Mouse (Mus musculus): Measurements from ENCODE around the gene 4930507D05Rik. TPM values are rescaled to one million over a fixed set of nuclear protein-coding genes. Genes with fewer than 3 reads are reported as not detected.
A peak's percentile ranks its signal among the peaks of the same experiment; 100 is the strongest.
"Not testable (repeated sequence)": the region's sequence is repeated elsewhere in the genome, so short reads cannot be mapped to it uniquely, and the experiment has no call there.

The 4930507D05Rik gene
- polyA plus RNA-seq, 1 experiment from 2014 or later, result 0.64 TPM

GRCm38 (mm10) chr10:62422255-62422654 lies 27.0 kb upstream of the 4930507D05Rik start, which contains the start of gene Hkdc1:
Hkdc1 (minus strand) TSS chr10:62422491.
- Histone ChIP-seq H3K9me3 (no peaks in the 10 kb centered on the region), H3K4me1 (peaks cover 24% of the 10 kb centered on the region), H3K27me3 (ENCODE audit: poor library complexity, severe bottlenecking) (0 out of 2 replicates have a peak, but pooled peaks cover 3% of the 10 kb centered on the region), H3K27ac (no peak within 1 kb of the TSS), H3K4me3 (no peak within 1 kb of the TSS), H3K36me3 (replicated peaks) (no peaks in the 10 kb centered on the region)
- no peak for DNase-seq (ENCODE audit: extremely low spot score, low spot score)
- 49% methylated on average over 15 of the region's 15 CpGs for WGBS

- H3K27ac ChIP-seq, result no peak overlapping the region; the same call in 1 of the 2 replicates
- peaks cover 11% of the 10 kb centered on the region for H3K4me1 ChIP-seq
- H3K4me3 ChIP-seq, result no peak overlapping the region
- WGBS, result 61% methylated on average over 9 of the region's 9 CpGs
- H3K27me3 ChIP-seq (ENCODE audit: poor library complexity, severe bottlenecking), result 0 out of 2 replicates have a peak, but pooled peaks cover 3% of the 10 kb centered on the region
- H3K36me3 ChIP-seq (replicated peaks), result peaks cover 28% of the 10 kb centered on the region
- H3K9me3 ChIP-seq, result no peaks in the 10 kb centered on the region
- no peak for DNase-seq (ENCODE audit: extremely low spot score, low spot score)
Measured at GRCm38 (mm10) chr10:62425081-62425871, 24.0 kb upstream of the 4930507D05Rik start.

GRCm38 (mm10) chr10:62430427-62430826 lies 18.9 kb upstream of the 4930507D05Rik start:
- Histone ChIP-seq H3K9me3 (no peaks in the 10 kb centered on the region), H3K4me1 (peaks cover 3% of the 10 kb centered on the region), H3K4me3 (no peak overlapping the region), H3K27me3 (ENCODE audit: poor library complexity, severe bottlenecking) (no peaks in the 10 kb centered on the region), H3K36me3 (replicated peaks) (peaks cover 80% of the 10 kb centered on the region), H3K27ac (no peak overlapping the region)
- WGBS, result 97% methylated on average over 5 of the region's 5 CpGs
- DNase-seq (ENCODE audit: extremely low spot score, low spot score), result no peak

- Histone ChIP-seq H3K27me3 (ENCODE audit: poor library complexity, severe bottlenecking) (no peaks in the 10 kb centered on the region), H3K4me1 (peaks cover 21% of the 10 kb centered on the region), H3K9me3 (no peaks in the 10 kb centered on the region), H3K27ac (peak overlapping the region; percentile 98), H3K4me3 (peak overlapping the region; percentile 97), H3K36me3 (replicated peaks) (peaks cover 32% of the 10 kb centered on the region)
- DNase-seq (ENCODE audit: extremely low spot score, low spot score), result no peak
- 38% methylated on average over 18 of the region's 18 CpGs for WGBS
Measured at GRCm38 (mm10) chr10:62450280-62450640, 971 bp downstream of the 4930507D05Rik start.

GRCm38 (mm10) chr10:62452001-62452400 lies 2.7 kb downstream of the 4930507D05Rik start:
- H3K9me3 ChIP-seq; H3K4me3 ChIP-seq; H3K27me3 ChIP-seq (ENCODE audit: poor library complexity, severe bottlenecking); DNase-seq (ENCODE audit: extremely low spot score, low spot score); H3K27ac ChIP-seq: not testable (repeated sequence)
- peaks cover 21% of the 10 kb centered on the region for H3K4me1 ChIP-seq
- peaks cover 32% of the 10 kb centered on the region for H3K36me3 ChIP-seq (replicated peaks)
- WGBS, result 73% methylated on average over 11 of the region's 11 CpGs

- peaks cover 88% of the 10 kb centered on the region for H3K36me3 ChIP-seq (replicated peaks)
- DNase-seq (ENCODE audit: extremely low spot score, low spot score), result no peak
- no peaks in the 10 kb centered on the region for H3K27me3 ChIP-seq (ENCODE audit: poor library complexity, severe bottlenecking)
- no peak overlapping the region for H3K4me3 ChIP-seq
- no peaks in the 10 kb centered on the region for H3K9me3 ChIP-seq
- H3K4me1 ChIP-seq, result no peaks in the 10 kb centered on the region
- H3K27ac ChIP-seq, result no peak overlapping the region
Measured at GRCm38 (mm10) chr10:62461321-62461720, 12.0 kb downstream of the 4930507D05Rik start.

GRCm38 (mm10) chr10:62469736-62470135 lies 20.4 kb downstream of the 4930507D05Rik start:
- peaks cover 31% of the 10 kb centered on the region for H3K36me3 ChIP-seq (replicated peaks)
- H3K9me3 ChIP-seq, result no peaks in the 10 kb centered on the region
- H3K4me3 ChIP-seq, result no peak overlapping the region
- no peaks in the 10 kb centered on the region for H3K27me3 ChIP-seq (ENCODE audit: poor library complexity, severe bottlenecking)
- WGBS, result 92% methylated on average over 4 of the region's 4 CpGs
- no peaks in the 10 kb centered on the region for H3K4me1 ChIP-seq
- H3K27ac ChIP-seq, result no peak overlapping the region
- no peak for DNase-seq (ENCODE audit: extremely low spot score, low spot score)

- Histone ChIP-seq H3K9me3 (no peaks in the 10 kb centered on the region), H3K4me3 (no peak overlapping the region), H3K4me1 (no peaks in the 10 kb centered on the region), H3K36me3 (replicated peaks) (peaks cover 33% of the 10 kb centered on the region), H3K27ac (no peak overlapping the region), H3K27me3 (ENCODE audit: poor library complexity, severe bottlenecking) (no peaks in the 10 kb centered on the region)
- no peak for DNase-seq (ENCODE audit: extremely low spot score, low spot score)
- WGBS, result 75% methylated on average over 5 of the region's 5 CpGs
Measured at GRCm38 (mm10) chr10:62471105-62471504, 21.8 kb downstream of the 4930507D05Rik start.

- DNase-seq (ENCODE audit: extremely low spot score, low spot score), result no peak
- Histone ChIP-seq H3K4me1 (no peaks in the 10 kb centered on the region), H3K4me3 (no peak overlapping the region), H3K27me3 (ENCODE audit: poor library complexity, severe bottlenecking) (no peaks in the 10 kb centered on the region), H3K9me3 (no peaks in the 10 kb centered on the region), H3K36me3 (replicated peaks) (peaks cover 22% of the 10 kb centered on the region), H3K27ac (no peak overlapping the region)
- 95% methylated on average over 10 of the region's 10 CpGs for WGBS
Measured at GRCm38 (mm10) chr10:62474944-62475343, 25.7 kb downstream of the 4930507D05Rik start.

GRCm38 (mm10) chr10:62476980-62477379 lies 27.7 kb downstream of the 4930507D05Rik start:
- no peak for DNase-seq (ENCODE audit: extremely low spot score, low spot score)
- WGBS, result 80% methylated on average over 2 of the region's 2 CpGs
- peaks cover 22% of the 10 kb centered on the region for H3K36me3 ChIP-seq (replicated peaks)
- H3K27me3 ChIP-seq (ENCODE audit: poor library complexity, severe bottlenecking), result no peaks in the 10 kb centered on the region
- H3K9me3 ChIP-seq, result no peaks in the 10 kb centered on the region
- no peak overlapping the region for H3K4me3 ChIP-seq
- peaks cover 6% of the 10 kb centered on the region; the same call in 1 of the 2 replicates for H3K4me1 ChIP-seq
- H3K27ac ChIP-seq, result no peak overlapping the region

- Histone ChIP-seq H3K9me3 (no peaks in the 10 kb centered on the region), H3K4me3 (no peak overlapping the region), H3K27ac (no peak overlapping the region), H3K27me3 (ENCODE audit: poor library complexity, severe bottlenecking) (no peaks in the 10 kb centered on the region), H3K4me1 (peaks cover 15% of the 10 kb centered on the region), H3K36me3 (replicated peaks) (peaks cover 13% of the 10 kb centered on the region)
- DNase-seq (ENCODE audit: extremely low spot score, low spot score), result no peak
- WGBS, result 69% methylated on average over 7 of the region's 7 CpGs
Measured at GRCm38 (mm10) chr10:62481108-62481852, 32.0 kb downstream of the 4930507D05Rik start.

- Histone ChIP-seq H3K27me3 (ENCODE audit: poor library complexity, severe bottlenecking) (no peaks in the 10 kb centered on the region), H3K4me1 (peaks cover 29% of the 10 kb centered on the region), H3K36me3 (replicated peaks) (no peaks in the 10 kb centered on the region), H3K4me3 (peak overlapping the region; percentile 96), H3K27ac (peak overlapping the region; percentile 92), H3K9me3 (no peaks in the 10 kb centered on the region)
- DNase-seq (ENCODE audit: extremely low spot score, low spot score), result no peak
- under 1% methylated on average over 43 of the region's 48 CpGs for WGBS
Measured at GRCm38 (mm10) chr10:62485878-62486582, 36.7 kb downstream of the 4930507D05Rik start.

Data from forebrain, embryonic 10.5 days (tissue).